Mouse (Mus musculus): ENCODE data around the gene Hist1h2ag.

Hist1h2ag gene

DNA sequence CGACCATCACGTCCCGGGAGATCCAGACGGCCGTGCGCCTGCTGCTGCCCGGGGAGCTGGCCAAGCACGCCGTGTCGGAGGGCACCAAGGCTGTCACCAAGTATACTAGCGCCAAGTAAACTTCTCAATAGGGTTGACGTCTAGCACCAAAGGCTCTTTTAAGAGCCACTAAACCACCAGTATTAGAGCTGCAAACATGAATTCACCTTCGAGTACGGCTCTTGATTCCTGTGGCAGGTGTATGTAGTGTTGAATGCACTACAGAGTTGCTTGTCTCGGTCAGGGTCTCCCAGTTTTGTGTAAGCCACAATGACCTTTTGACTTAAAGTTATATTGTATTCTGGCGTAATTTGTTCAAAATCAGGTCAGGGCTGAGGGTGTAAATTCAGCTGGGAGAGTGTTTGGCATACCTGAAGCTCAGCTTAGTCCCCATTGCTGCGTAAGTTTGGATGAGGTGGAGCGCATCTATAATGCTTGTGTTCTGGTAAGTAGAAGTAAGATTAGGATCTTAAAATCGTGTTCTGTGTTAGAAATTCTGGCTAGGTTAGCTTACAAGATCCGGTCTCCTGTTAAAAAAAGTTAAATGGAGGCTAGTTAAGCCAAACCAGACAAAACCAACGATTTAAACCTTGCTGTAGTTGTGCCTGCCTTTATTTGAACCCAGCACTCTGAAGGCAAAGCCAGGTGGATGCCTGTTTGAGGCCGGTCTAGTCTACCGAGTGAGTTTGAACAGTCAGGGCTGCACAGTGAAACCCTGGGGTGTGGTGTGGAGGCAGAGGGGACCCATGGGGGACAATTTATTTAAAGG lies 6.4 kb downstream of the Hist1h2ag start:
- DNase-seq, result peak in 1 of 2 experiments; percentile 31

- DNase-seq, result peak; percentile 82 to 88
Observed at GRCm38 (mm10) chr13:22035267-22036148, 7.2 kb downstream of the Hist1h2ag start, which contains the start of the genes Hist1h2ah and Hist1h2bk. Gene Hist1h2ah, minus strand, starts transcription at chr13:22035568. Gene Hist1h2bk, plus strand, starts transcription at chr13:22035870.

DNA sequence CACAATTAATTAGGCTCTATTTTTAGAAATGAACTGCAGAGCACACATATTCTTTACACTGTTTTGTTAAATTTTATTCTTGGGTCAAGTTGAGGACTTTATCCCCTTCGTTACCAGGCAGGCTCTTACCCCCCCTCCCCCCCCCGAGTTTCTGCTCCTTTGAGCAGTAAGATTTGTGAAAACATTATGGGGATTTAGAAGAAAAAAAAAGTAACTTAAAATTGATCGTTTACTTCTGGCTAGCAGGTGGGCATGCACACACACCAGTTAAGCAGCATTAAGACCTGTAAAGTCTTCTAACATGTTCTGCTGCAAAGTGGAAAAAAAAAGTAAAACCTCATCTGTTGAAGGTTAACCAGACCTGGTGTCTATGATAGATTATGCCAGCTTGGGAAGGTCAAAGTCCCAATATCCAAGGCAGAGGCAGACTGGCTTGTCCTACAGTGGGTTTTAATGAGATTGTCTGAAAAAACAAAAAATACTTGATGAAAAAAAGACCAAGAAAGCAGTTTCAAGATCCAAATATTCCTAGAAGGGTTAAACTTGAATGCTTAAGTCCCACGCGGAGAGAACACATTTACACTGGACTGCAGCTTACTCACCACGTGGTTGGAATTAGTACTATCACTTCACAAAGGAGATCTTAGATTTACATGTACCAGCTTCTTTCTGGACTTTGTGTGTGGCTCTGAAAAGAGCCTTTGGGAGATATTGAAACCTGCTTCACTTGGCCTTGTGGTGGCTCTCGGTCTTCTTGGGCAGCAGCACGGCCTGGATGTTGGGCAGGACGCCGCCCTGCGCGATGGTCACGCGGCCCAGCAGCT lies 8.1 kb downstream of the Hist1h2ag start:
- DNase-seq, result peak in 1 of 2 experiments; percentile 43

- no peak for DNase-seq
Observed at GRCm38 (mm10) chr13:22033741-22034442, 8.9 kb downstream of the Hist1h2ag start.

DNA sequence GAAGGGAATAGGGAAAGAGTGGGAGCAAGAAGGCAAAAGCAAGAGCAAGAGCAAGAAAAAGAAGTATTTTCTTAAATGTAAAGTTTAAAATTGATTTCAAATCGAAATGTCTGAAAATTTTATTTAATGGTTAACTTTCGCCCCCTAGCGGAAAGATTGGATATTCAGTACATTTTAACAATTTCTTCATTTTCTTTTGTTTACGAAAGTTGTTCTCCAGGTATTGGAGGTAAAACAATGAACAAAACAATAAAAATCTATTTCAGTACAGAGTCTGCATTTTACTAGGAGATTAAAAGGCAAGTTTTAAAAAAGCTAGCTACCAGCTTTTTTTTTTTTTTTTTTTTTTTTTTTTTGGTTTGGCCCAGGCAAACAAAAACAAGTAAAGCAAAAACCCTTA lies 12.3 kb downstream of the Hist1h2ag start:
- no peak for DNase-seq

GRCm38 (mm10) chr13:22029928-22030327 lies 12.8 kb downstream of the Hist1h2ag start:
- DNase-seq, result peak in 1 of 2 experiments; percentile 26

DNA sequence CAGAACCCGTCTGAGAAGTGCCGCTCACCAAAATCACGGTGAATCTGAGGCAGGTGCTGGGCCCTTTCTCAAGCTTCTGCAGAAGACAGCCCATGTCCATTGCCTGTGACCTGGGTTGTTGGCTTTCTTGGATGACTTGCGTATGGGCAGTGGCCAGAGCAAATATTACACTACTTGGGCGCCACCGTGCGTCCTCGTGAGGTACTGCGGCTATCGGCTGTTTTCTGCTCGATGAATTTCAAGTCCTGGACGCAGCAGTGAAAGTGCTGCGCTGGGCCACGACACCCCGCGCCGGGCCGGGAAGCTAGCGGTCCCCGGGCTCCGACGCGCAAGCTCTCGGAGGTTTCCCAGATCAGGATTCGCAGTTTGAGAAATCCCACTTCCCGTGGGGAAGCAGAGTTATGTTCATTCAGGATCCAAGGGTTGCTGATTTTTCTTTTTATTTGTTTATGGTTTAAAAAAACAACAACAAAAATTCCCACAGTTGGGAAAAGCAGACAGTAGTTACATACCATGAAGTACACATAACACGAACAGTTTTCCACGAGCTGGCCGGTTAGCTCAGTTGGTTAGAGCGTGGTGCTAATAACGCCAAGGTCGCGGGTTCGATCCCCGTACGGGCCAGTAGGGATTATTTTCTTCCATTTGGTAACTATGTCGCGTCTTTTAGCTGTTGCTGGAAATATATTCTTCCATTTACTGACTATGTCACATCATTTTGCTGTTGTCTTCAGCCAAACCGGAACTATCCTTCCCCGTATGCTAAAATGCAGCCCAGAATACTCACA lies 13.9 kb downstream of the Hist1h2ag start:
- peak; percentile 97 to 98 for DNase-seq

- peak; percentile 91 to 92 for DNase-seq
Observed at GRCm38 (mm10) chr13:22026058-22027031, 16.4 kb downstream of the Hist1h2ag start.

GRCm38 (mm10) chr13:22022241-22022640 lies 20.5 kb downstream of the Hist1h2ag start:
- peak; percentile 85 to 89 for DNase-seq

DNA sequence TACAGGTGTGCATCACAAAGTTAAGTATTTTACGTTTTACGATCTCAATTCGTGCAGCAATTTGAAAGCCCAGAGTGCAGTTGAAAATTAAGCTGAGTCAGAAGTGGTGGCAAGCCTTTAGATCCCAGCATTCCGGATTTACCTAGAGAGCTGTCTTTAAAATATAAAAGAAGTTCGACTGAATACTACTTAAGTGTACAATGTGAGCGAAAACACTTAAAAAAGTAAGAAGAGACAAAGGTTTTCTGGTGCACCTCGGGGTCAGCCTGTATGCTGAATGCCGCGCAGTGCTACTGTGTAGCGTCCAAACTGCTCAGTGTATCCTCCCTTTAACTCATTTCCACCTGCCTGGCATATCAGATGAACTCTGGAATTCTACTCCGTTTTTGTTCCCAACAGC lies 21.2 kb downstream of the Hist1h2ag start:
- DNase-seq, result peak in 1 of 2 experiments; percentile 31

DNA sequence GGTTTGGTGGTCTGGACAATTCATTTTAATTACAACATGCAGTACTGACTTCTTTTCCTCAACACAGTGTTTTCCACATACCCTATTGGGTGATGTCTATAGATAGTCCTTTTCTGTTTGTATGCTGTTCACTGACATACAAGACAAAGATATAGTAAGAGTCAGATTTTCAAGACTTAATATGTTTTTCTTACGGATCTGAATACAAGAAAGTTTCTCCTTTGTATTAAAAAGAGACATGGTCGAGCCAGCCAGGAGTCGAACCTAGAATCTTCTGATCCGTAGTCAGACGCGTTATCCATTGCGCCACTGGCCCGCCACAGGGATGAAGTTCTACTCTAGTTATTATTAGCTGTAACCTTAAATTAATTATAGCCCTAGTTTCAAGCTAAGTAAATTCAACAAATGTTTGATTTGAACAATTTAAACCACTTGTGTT lies 21.8 kb downstream of the Hist1h2ag start:
- peak; percentile 69 to 80 for DNase-seq

- peak; percentile 30 to 54 for DNase-seq
Observed at GRCm38 (mm10) chr13:22019934-22020835, 22.6 kb downstream of the Hist1h2ag start.

GRCm38 (mm10) chr13:22015479-22016450 lies 27.0 kb downstream of the Hist1h2ag start:
- DNase-seq, result peak; percentile 75 to 83

DNA sequence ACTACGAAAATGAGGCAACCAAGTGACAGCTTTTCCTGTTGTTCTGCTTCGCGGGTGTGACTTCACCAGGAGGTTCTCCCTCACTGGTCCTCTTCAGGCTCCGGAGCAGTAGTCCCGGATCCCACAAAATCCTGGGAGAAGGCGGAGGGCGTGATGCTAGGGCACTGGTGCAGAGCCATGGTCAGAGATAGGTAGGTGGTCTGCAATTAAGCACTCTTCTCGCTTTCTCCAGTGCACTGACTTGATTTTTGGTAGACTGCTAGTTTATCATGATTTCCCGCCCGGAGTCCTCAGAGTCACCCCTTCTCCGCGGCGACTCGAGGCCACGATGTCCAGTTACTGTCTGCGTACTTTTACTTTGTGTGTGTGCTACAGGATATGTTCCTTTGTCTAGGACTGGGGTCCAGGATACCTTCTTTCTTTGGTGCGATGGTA lies 28.3 kb downstream of the Hist1h2ag start:
- peak; percentile 35 to 48 for DNase-seq

GRCm38 (mm10) chr13:22013716-22014115 lies 29.0 kb downstream of the Hist1h2ag start:
- DNase-seq, result peak in 1 of 2 experiments; percentile 18

DNA sequence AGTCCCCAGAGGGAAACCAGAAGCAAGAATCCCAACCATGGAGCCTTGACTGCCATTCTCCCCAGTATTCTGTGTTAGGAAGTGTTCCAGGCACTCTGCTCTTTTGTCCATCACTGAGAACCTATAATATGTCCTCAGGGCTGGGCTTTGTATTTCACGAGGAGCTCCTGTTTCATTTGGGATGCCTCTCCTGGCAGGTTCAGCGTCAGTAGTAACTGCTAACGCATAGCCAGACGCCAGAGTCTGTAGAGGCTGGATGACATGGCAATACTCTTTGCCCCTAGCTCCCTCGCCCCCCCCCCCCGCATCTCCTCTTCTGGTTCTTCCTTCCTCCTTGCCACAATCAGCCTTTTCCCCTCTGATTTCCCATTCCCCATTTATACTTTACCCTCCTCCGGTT lies 33.1 kb downstream of the Hist1h2ag start, which contains the start of gene Prss16:
Prss16 (minus strand) TSS at position 101 of the 400 bp plus-strand sequence.
- no peak for DNase-seq

DNA sequence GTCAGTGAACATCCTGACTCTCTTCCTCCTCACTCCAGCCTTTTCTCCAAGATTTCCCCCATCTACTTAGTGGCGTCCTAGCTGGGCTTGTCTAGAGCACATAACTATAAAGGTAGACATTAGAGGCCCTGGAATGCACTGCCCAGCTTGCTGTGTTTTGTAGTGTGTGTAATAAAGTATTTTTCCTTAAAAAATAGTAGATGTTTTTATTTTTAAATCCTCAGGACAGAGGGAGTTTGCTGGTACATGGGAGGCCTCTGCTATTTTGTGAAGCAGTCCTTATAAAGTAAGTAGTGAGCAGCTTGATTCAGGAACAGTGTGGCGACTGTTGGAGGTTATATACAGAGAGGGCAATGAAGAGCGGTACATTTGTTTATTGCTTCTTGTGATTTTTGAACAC lies 34.0 kb downstream of the Hist1h2ag start:
- no peak for DNase-seq

Data from kidney, postnatal 4 days (tissue).